Mouse (Mus musculus) spleen, adult 2 months (tissue): ENCODE data around the gene Gbp4.

Experiments
- CTCF ChIP-seq: fragments of 200-500 bp; IDR thresholded peaks from 2 replicates; pipeline ENCODE4 v1.5.1; 2011; ENCODE audit warnings: mild to moderate bottlenecking, inconsistent platforms; ENCODE audit not compliant: insufficient read depth, insufficient read length, insufficient replicate concordance; ENCODE audit errors: extremely low read depth
- POLR2A ChIP-seq: fragments of 200-500 bp; IDR thresholded peaks from 2 replicates; pipeline ENCODE4 v1.6.1; 2011; ENCODE audit warnings: low read depth, low read length, inconsistent platforms

DNA sequence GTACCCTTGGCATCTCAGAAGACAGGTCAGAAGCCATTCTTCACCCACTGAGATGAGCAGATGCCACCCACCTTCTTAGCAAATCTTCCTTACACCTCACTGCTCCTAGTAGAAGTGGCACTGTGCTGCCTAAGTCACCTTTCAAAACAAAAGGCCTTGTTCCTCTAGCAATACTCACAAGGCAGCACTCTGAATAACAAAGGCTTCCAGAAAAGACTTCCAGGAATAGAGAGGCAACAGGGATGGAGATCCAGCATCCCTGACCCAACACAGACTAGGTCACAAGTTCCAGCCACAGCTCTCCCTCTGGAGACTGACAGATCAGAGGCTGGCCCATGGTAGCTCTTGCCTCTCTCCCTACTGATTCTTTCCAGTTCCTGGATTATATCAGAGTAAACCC, 42.1 kb upstream of the Gbp4 start:
- TF ChIP-seq CTCF (no peak), POLR2A (no peak)
